Mouse (Mus musculus) hindbrain, embryonic 15.5 days (tissue): ENCODE data around the gene Cabp4. TPM values are rescaled to one million over a fixed set of nuclear protein-coding genes. Genes with fewer than 3 reads are reported as not detected.

Experiments
- ATAC-seq: fragments of 200-750 bp; cut with Nextera tagmentation; 2 replicates; pipeline ENCODE4 v1.8.0; 2017; ENCODE audit warnings: low read depth, moderate number of reproducible peaks, moderate TSS enrichment; ENCODE audit not compliant: low FRiP score
- H3K27ac ChIP-seq: fragments of 300-500 bp; sonication (generic); replicated peaks from 2 replicates; pipeline ENCODE4 v1.5.1; 2015; ENCODE audit warnings: mild to moderate bottlenecking, inconsistent platforms
- H3K27me3 ChIP-seq: fragments of 300-500 bp; sonication (generic); 2 replicates; pipeline ENCODE4 v1.6.1; 2015; ENCODE audit warnings: control low read depth, inconsistent platforms
- H3K36me3 ChIP-seq: fragments of 300-500 bp; sonication (generic); 2 replicates; pipeline ENCODE4 v1.6.1; 2015; ENCODE audit warnings: control low read depth, inconsistent platforms
- H3K4me1 ChIP-seq: fragments of 300-500 bp; sonication (generic); replicated peaks from 2 replicates; pipeline ENCODE4 v1.6.1; 2015; ENCODE audit warnings: control low read depth, inconsistent platforms
- H3K4me2 ChIP-seq: fragments of 300-500 bp; sonication (generic); 2 replicates; pipeline ENCODE4 v1.6.1; 2015; ENCODE audit warnings: moderate library complexity, mild to moderate bottlenecking, inconsistent platforms
- H3K4me3 ChIP-seq: fragments of 300-500 bp; sonication (generic); 2 replicates; pipeline ENCODE4 v1.5.1; 2015; ENCODE audit warnings: mild to moderate bottlenecking, inconsistent platforms
- H3K9ac ChIP-seq: fragments of 300-500 bp; sonication (generic); 2 replicates; pipeline ENCODE4 v1.6.1; 2015; ENCODE audit warnings: inconsistent platforms
- H3K9me3 ChIP-seq: fragments of 300-500 bp; sonication (generic); 2 replicates; pipeline ENCODE4 v1.6.1; 2016; ENCODE audit warnings: control low read depth, inconsistent platforms
- WGBS: fragments of 180-500 bp; shearing (Covaris S2); methylation state at CpG from one replicate; pipeline ENCODE4 v1.1.7; 2015; 5-methylcytosine and 5-hydroxymethylcytosine counted together
- polyA plus RNA-seq: library from polyadenylated mRNA; unstranded; fragments of >200 nt; fragmentation: Nextera tagmentation; extraction: Ambion mirVana; gene quantifications from 2 replicates; pipeline ENCODE4 v1.2.1, GENCODE M21; 2015

The Cabp4 gene
- polyA plus RNA-seq, 1 experiment from 2014 or later, result 0.26 TPM

- no peak for ATAC-seq
- H3K4me2 ChIP-seq, result peak within 1 kb of the TSS; percentile 30
- no peak within 1 kb of the TSS for H3K27ac ChIP-seq
- H3K4me3 ChIP-seq, result no peak within 1 kb of the TSS
- no peaks in the 10 kb centered on the region for H3K9me3 ChIP-seq
- no peaks in the 10 kb centered on the region for H3K36me3 ChIP-seq
- no peak within 1 kb of the TSS for H3K9ac ChIP-seq
- H3K4me1 ChIP-seq, result peaks cover 11% of the 10 kb centered on the region
- no peaks in the 10 kb centered on the region for H3K27me3 ChIP-seq
- 5% methylated on average over 11 of the region's 11 CpGs for WGBS
Measured at GRCm38 (mm10) chr19:4175368-4175947, 31.6 kb upstream of the Cabp4 start, which contains the start of gene Carns1. TSS of gene Carns1 (minus strand) at chr19:4175479.

- Histone ChIP-seq H3K4me2 (no peak overlapping the region), H3K9me3 (no peaks in the 10 kb centered on the region), H3K27ac (no peak overlapping the region), H3K36me3 (no peaks in the 10 kb centered on the region), H3K9ac (no peak overlapping the region), H3K4me3 (no peak overlapping the region), H3K27me3 (no peaks in the 10 kb centered on the region), H3K4me1 (peaks cover 20% of the 10 kb centered on the region)
- ATAC-seq, result no peak
- 59% methylated on average over 11 of the region's 11 CpGs for WGBS
Measured at GRCm38 (mm10) chr19:4172925-4173324, 29.1 kb upstream of the Cabp4 start.

GRCm38 (mm10) chr19:4171393-4172290, 27.8 kb upstream of the Cabp4 start:
- Histone ChIP-seq H3K4me1 (peaks cover 20% of the 10 kb centered on the region), H3K9me3 (no peaks in the 10 kb centered on the region), H3K27me3 (no peaks in the 10 kb centered on the region), H3K36me3 (no peaks in the 10 kb centered on the region), H3K4me2 (no peak overlapping the region), H3K27ac (no peak overlapping the region), H3K4me3 (no peak overlapping the region), H3K9ac (no peak overlapping the region; the same call in 1 of the 2 replicates)
- ATAC-seq, result no peak
- 70% methylated on average over 13 of the region's 13 CpGs for WGBS

- no peak overlapping the region for H3K4me3 ChIP-seq
- no peaks in the 10 kb centered on the region for H3K27me3 ChIP-seq
- whole genome bisulfite sequencing, result 93% methylated on average over 10 of the region's 10 CpGs
- no peak overlapping the region for H3K4me2 ChIP-seq
- no peaks in the 10 kb centered on the region for H3K9me3 ChIP-seq
- ATAC-seq, result no peak
- H3K9ac ChIP-seq, result no peak overlapping the region; the same call in 1 of the 2 replicates
- H3K4me1 ChIP-seq, result peaks cover 20% of the 10 kb centered on the region
- 0 out of 2 replicates have a peak overlapping the region, but pooled peaks have one; percentile 93 for H3K27ac ChIP-seq
- H3K36me3 ChIP-seq, result no peaks in the 10 kb centered on the region
Measured at GRCm38 (mm10) chr19:4170723-4171392, 27.0 kb upstream of the Cabp4 start.

DNA sequence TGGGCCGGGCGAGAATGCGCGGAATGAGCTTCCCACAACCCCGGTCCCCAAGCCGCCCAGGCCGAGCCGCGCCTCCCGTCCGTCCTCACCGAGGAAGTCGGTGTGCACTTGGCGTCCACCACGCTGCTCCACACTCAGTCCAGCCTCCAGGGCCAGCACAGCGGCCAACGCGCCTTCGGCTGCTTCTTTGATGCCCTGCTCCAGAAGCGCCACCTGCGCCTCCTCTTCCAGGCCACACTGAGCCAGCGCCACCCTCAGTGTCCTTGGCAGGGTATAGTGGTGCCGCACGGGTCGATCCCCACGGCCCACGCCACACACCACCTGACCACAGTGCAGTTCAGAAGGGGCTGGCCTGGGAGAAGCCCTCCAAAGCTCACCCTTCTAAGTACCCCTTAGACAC, 26.0 kb upstream of the Cabp4 start:
- Histone ChIP-seq H3K9me3 (no peaks in the 10 kb centered on the region), H3K36me3 (no peaks in the 10 kb centered on the region), H3K4me1 (peaks cover 11% of the 10 kb centered on the region), H3K4me3 (peak overlapping the region; percentile 43), H3K9ac (peak overlapping the region; percentile 64), H3K27me3 (no peaks in the 10 kb centered on the region), H3K4me2 (peak overlapping the region; percentile 83), H3K27ac (peak overlapping the region; percentile 93)
- ATAC-seq, result peak; percentile 65
- 4% methylated on average over 27 of the region's 27 CpGs for WGBS

DNA sequence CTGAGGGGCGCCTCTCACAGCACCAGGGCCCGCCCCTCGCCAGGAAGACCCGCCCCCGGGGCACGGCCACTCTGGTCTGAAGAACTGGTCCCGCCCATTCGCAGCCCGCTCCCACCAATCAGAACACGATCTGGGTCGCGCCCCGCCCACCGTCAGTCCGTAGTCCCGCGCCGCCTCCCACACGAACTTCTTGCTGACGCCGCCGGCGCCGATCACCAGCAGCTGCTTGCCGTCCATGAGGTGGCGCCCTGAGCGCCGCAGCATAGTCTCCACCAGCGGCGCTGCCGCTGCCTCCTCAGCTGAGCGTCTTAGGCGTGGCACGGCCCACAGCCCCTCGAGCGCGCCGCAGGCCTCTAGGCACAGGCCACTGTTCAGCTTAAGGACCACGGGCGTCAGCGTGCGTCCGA, 25.5 kb upstream of the Cabp4 start:
- Histone ChIP-seq H3K27ac (peak overlapping the region; percentile 93), H3K4me1 (peaks cover 11% of the 10 kb centered on the region), H3K36me3 (no peaks in the 10 kb centered on the region), H3K9me3 (no peaks in the 10 kb centered on the region), H3K4me3 (peak overlapping the region; percentile 43), H3K27me3 (no peaks in the 10 kb centered on the region), H3K4me2 (peak overlapping the region; percentile 83), H3K9ac (peak overlapping the region; percentile 64)
- ATAC-seq, result peak; percentile 95
- WGBS, result under 1% methylated on average over 41 of the region's 43 CpGs

DNA sequence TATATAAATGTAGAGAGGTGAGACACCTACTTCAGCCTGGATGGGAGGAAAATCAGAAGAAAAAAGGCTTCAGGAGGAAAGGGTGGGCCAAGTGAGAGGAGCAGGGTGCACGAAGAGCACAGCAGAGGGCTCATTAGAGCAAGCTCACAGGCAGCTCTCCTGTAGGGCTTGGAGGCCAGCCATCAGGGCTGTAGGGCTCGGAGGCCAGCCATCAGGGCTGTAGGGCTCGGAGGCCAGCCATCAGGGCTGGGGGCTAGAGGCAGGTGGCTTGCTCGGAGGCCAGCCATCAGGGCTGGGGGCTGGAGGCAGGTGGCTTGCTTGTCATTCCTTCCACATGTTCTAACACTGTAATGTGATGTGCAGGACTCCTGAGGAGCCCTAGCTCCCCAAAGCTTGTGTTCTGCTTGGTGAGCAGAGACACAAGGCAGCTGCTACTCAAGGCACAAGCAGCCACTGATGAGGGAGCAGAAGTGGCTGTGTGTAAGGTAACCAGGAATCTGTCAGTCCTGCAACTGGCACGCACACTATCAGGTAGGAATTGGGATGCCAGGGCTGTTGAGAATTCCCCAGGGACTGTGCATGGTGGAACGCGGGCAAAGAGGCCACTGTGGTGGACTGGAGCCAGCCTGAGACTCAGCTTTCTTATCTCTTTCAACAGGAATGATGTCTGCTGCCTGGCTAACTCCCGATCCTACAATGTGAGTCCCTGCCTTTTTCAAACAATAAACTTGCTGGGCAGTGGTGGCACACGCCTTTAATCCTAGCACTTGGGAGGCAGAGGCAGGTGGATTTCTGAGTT, 23.0 kb upstream of the Cabp4 start:
- no peaks in the 10 kb centered on the region for H3K27me3 ChIP-seq
- ATAC-seq, result no peak
- WGBS, result 73% methylated on average over 9 of the region's 9 CpGs
- H3K9ac ChIP-seq, result no peak overlapping the region
- H3K36me3 ChIP-seq, result no peaks in the 10 kb centered on the region
- no peak overlapping the region for H3K4me3 ChIP-seq
- H3K9me3 ChIP-seq, result no peaks in the 10 kb centered on the region
- peaks cover 29% of the 10 kb centered on the region for H3K4me1 ChIP-seq
- H3K4me2 ChIP-seq, result no peak overlapping the region
- no peak overlapping the region for H3K27ac ChIP-seq

GRCm38 (mm10) chr19:4164721-4165120, 20.9 kb upstream of the Cabp4 start:
- no peak overlapping the region for H3K4me3 ChIP-seq
- H3K4me2 ChIP-seq, result no peak overlapping the region
- no peaks in the 10 kb centered on the region for H3K27me3 ChIP-seq
- WGBS, result 76% methylated on average over 2 of the region's 2 CpGs
- no peak overlapping the region for H3K9ac ChIP-seq
- peaks cover 9% of the 10 kb centered on the region for H3K36me3 ChIP-seq
- ATAC-seq, result no peak
- no peak overlapping the region for H3K27ac ChIP-seq
- H3K9me3 ChIP-seq, result no peaks in the 10 kb centered on the region
- peaks cover 22% of the 10 kb centered on the region for H3K4me1 ChIP-seq

GRCm38 (mm10) chr19:4164100-4164499, 20.3 kb upstream of the Cabp4 start:
- Histone ChIP-seq H3K27ac (peak overlapping the region; percentile 74), H3K9ac (no peak overlapping the region), H3K4me1 (peaks cover 20% of the 10 kb centered on the region), H3K9me3 (no peaks in the 10 kb centered on the region), H3K36me3 (peaks cover 15% of the 10 kb centered on the region), H3K27me3 (no peaks in the 10 kb centered on the region), H3K4me3 (no peak overlapping the region), H3K4me2 (no peak overlapping the region)
- 78% methylated on average over 3 of the region's 3 CpGs for WGBS
- ATAC-seq, result no peak

DNA sequence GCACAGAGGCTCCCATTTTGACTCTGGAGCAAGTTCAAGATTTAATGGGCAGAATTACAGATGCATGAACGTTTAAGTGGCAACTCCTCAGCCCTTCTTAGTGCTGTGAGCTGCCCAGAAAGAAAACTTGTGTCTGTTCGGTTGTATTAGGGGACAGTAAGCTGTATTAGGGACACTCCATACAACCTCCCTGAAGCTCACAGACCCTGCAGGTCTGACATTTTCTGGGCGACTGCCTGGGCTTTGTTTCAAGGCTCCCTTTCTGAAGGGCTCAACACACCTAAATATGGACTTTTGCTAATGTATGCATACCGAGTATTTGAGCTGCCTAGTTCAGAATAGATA, 19.7 kb upstream of the Cabp4 start:
- 40% methylated on average over 4 of the region's 4 CpGs for WGBS
- peak overlapping the region; percentile 96 for H3K4me2 ChIP-seq
- no peaks in the 10 kb centered on the region for H3K27me3 ChIP-seq
- H3K9ac ChIP-seq, result peak overlapping the region; percentile 74
- peak; percentile 35; the same call in 1 of the 2 replicates for ATAC-seq
- peaks cover 20% of the 10 kb centered on the region for H3K4me1 ChIP-seq
- H3K9me3 ChIP-seq, result no peaks in the 10 kb centered on the region
- H3K4me3 ChIP-seq, result peak overlapping the region; percentile 69
- H3K36me3 ChIP-seq, result peaks cover 21% of the 10 kb centered on the region
- H3K27ac ChIP-seq, result peak overlapping the region; percentile 74

DNA sequence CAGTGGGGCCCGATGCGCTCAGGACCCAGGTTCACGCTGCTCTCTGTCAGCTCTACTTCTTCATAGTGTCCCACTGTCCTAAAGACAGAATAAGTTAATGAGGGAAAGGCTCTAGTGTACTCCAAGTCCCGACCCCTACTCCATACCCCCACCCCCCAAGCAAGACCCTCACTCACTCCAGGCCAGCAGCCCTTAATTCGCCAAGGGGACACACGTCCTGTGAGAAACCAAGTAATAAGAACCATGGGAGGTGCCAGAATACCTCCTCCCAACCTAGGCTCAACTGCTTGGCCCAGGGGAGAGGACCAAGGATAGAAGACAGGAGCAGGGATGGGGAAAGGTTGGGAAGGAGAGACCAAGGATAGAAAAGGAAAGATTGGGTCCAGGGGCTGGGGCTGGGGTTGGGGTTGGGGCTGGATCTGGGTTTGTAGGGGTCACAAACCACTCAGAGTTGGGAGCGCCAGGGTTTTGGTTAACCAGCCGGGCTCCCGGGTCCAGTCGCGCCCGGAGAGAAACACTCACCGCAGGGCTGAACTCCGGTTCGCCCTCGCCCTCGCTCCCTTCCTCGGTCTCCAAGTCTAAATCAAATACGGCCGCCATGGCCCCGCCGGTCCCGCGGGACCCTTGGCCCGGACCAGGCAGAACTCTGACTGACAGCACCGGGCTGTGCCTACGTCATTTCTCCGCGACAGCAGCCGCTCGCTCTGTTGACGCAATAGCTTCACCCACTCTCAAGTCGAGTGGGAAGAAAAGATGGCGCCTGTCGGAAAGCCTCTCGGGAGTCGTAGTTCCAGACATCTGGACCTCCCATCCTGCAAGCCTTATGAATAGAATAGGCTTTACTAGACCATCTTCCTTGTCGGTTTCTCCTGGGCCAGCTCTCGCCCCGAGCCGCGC, 19.1 kb upstream of the Cabp4 start, which contains the start of gene Rps6kb2:
TSS of gene Rps6kb2 (minus strand) at position 709 of the 897 bp plus-strand sequence.
- H3K9me3 ChIP-seq, result no peaks in the 10 kb centered on the region
- ATAC-seq, result peak; percentile 91
- peaks cover 27% of the 10 kb centered on the region for H3K36me3 ChIP-seq
- peak within 1 kb of the TSS; percentile 96 for H3K4me2 ChIP-seq
- peak within 1 kb of the TSS; percentile 74 for H3K9ac ChIP-seq
- peaks cover 20% of the 10 kb centered on the region for H3K4me1 ChIP-seq
- H3K27ac ChIP-seq, result peak within 1 kb of the TSS; percentile 74
- H3K27me3 ChIP-seq, result no peaks in the 10 kb centered on the region
- H3K4me3 ChIP-seq, result peak within 1 kb of the TSS; percentile 69
- WGBS, result 7% methylated on average over 42 of the region's 42 CpGs
